9 mouse cellular contexts compared by ENCODE assay signal in the genomic region with DNA sequence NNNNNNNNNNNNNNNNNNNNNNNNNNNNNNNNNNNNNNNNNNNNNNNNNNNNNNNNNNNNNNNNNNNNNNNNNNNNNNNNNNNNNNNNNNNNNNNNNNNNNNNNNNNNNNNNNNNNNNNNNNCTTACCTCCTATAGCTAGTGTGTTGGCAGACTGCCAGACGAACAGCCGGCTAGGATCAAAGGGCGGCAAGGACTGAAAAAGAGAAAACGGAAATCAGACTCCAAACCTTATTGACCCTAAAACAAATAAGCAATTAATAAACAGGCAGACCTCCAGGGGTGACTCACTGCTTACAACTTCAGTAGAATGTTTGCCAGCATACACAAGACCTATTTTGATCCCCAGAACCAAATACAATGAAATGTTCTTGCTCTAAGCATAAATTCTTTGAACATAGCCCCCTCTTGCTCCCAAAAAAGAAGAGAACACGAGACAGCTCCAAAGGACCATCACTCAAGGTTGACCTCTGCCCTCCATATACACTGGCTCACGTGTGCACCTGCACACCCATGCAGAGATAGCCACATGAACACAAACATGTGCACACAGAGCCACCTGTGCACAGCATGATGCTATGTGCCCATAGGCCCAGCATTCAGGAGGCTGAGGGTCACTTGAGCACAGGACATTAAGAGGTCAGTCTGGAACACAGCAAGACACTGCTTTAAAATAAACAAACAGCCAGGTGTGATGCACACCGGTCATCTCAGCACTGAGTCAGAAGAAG. TPM values are rescaled to one million over a fixed set of nuclear protein-coding genes. Genes with fewer than 3 reads are reported as not detected.
DNase-seq lines count a peak whose midpoint lies in the region; ATAC-seq lines count a peak whose summit lies in the region.
"Had no signal": no experiment of that assay in that cellular context is flagged by ENCODE, and none has a peak within 500 bp of the region (broad histone marks: within the 10 kb centered on the region; RNA-seq: fewer than 3 reads in every experiment).

No protein-coding gene starts in this region.

- DNase-seq in embryonic facial prominence, embryonic 14.5 days (ENCODE audit: low spot score) = peak; percentile 39
- no peak for DNase-seq in embryonic facial prominence, embryonic 10.5 days (ENCODE audit: low spot score)
- peak; percentile 48 for DNase-seq in ZHBTc4 (ENCODE audit: low read depth, low spot score)
- peak; percentile 20 for DNase-seq in kidney, adult 9 months

- no peaks in the 10 kb centered on the region for H3K4me1 ChIP-seq in embryonic facial prominence, embryonic 14.5 days (ENCODE audit: control insufficient read depth, insufficient read depth, low read length)
- no peaks in the 10 kb centered on the region for H3K4me1 ChIP-seq in embryonic facial prominence, embryonic 10.5 days
- H3K4me1 ChIP-seq in liver, embryonic 16.5 days (ENCODE audit: control insufficient read depth, low read depth, low read length) = no peaks in the 10 kb centered on the region; the same call in 1 of the 2 replicates
- H3K4me1 ChIP-seq in forebrain, embryonic 13.5 days = peaks cover 4% of the 10 kb centered on the region; the same call in 1 of the 2 replicates
- H3K4me1 ChIP-seq in neural tube, embryonic 15.5 days = no peaks in the 10 kb centered on the region
- H3K4me1 ChIP-seq: neural tube, embryonic 13.5 days had no signal

- H3K27ac ChIP-seq in embryonic facial prominence, embryonic 14.5 days (replicated peaks; ENCODE audit: low read depth, low read length) = no peak overlapping the region
- no peak overlapping the region for H3K27ac ChIP-seq in embryonic facial prominence, embryonic 10.5 days (replicated peaks)
- peak overlapping the region; percentile 42; the same call in 1 of the 2 replicates for H3K27ac ChIP-seq in liver, embryonic 16.5 days (ENCODE audit: low read length)
- no peak overlapping the region for H3K27ac ChIP-seq in forebrain, embryonic 13.5 days
- H3K27ac ChIP-seq in neural tube, embryonic 15.5 days (replicated peaks) = no peak overlapping the region
- H3K27ac ChIP-seq: neural tube, embryonic 13.5 days had no signal

- H3K27me3 ChIP-seq in embryonic facial prominence, embryonic 14.5 days (replicated peaks; ENCODE audit: control insufficient read depth, insufficient read depth, low read length) = no peaks in the 10 kb centered on the region
- no peaks in the 10 kb centered on the region for H3K27me3 ChIP-seq in embryonic facial prominence, embryonic 10.5 days (replicated peaks; ENCODE audit: low read depth, poor library complexity, severe bottlenecking)
- H3K27me3 ChIP-seq in liver, embryonic 16.5 days (ENCODE audit: control insufficient read depth, insufficient read depth, low read depth, low read length) = no peaks in the 10 kb centered on the region
- H3K27me3 ChIP-seq in forebrain, embryonic 13.5 days = no peaks in the 10 kb centered on the region
- H3K27me3 ChIP-seq in neural tube, embryonic 15.5 days (replicated peaks) = no peaks in the 10 kb centered on the region
- H3K27me3 ChIP-seq: neural tube, embryonic 13.5 days had no signal

- H3K9ac ChIP-seq in embryonic facial prominence, embryonic 14.5 days (ENCODE audit: low read depth, low read length) = no peak overlapping the region
- H3K9ac ChIP-seq in liver, embryonic 16.5 days (ENCODE audit: low read depth, low read length) = no peak overlapping the region
- no peak overlapping the region for H3K9ac ChIP-seq in forebrain, embryonic 13.5 days
- H3K9ac ChIP-seq in neural tube, embryonic 15.5 days (replicated peaks) = no peak overlapping the region
- H3K9ac ChIP-seq: neural tube, embryonic 13.5 days had no signal

- no peak for ATAC-seq in embryonic facial prominence, embryonic 14.5 days (ENCODE audit: low read depth)
- peak; percentile 74 for ATAC-seq in liver, embryonic 16.5 days (ENCODE audit: low read depth)
- no peak for ATAC-seq in forebrain, embryonic 13.5 days
- no peak for ATAC-seq in frontal cortex, adult (ENCODE audit: low TSS enrichment)
- no peak for ATAC-seq in neural tube, embryonic 15.5 days (ENCODE audit: low FRiP score)

- no peaks in the 10 kb centered on the region for H3K9me3 ChIP-seq in embryonic facial prominence, embryonic 14.5 days (ENCODE audit: control insufficient read depth, low read length)
- no peaks in the 10 kb centered on the region for H3K9me3 ChIP-seq in embryonic facial prominence, embryonic 10.5 days
- H3K9me3 ChIP-seq in liver, embryonic 16.5 days (replicated peaks; ENCODE audit: control insufficient read depth, low read length) = no peaks in the 10 kb centered on the region
- no peaks in the 10 kb centered on the region for H3K9me3 ChIP-seq in forebrain, embryonic 13.5 days (replicated peaks)
- no peaks in the 10 kb centered on the region for H3K9me3 ChIP-seq in neural tube, embryonic 15.5 days (replicated peaks)
- H3K9me3 ChIP-seq: neural tube, embryonic 13.5 days had no signal

- no peak overlapping the region for H3K4me3 ChIP-seq in embryonic facial prominence, embryonic 14.5 days (ENCODE audit: low read depth, low read length)
- no peak overlapping the region for H3K4me3 ChIP-seq in embryonic facial prominence, embryonic 10.5 days
- H3K4me3 ChIP-seq in liver, embryonic 16.5 days (ENCODE audit: low read depth, low read length) = no peak overlapping the region
- H3K4me3 ChIP-seq in forebrain, embryonic 13.5 days = no peak overlapping the region
- H3K4me3 ChIP-seq in neural tube, embryonic 15.5 days (replicated peaks) = no peak overlapping the region
- H3K4me3 ChIP-seq: neural tube, embryonic 13.5 days had no signal

- peaks cover 76% of the 10 kb centered on the region for H3K36me3 ChIP-seq in embryonic facial prominence, embryonic 14.5 days (ENCODE audit: control insufficient read depth, insufficient read depth, low read length)
- peaks cover 84% of the 10 kb centered on the region for H3K36me3 ChIP-seq in embryonic facial prominence, embryonic 10.5 days (replicated peaks)
- H3K36me3 ChIP-seq in liver, embryonic 16.5 days (ENCODE audit: control insufficient read depth, insufficient read depth) = peaks cover 12% of the 10 kb centered on the region
- H3K36me3 ChIP-seq in forebrain, embryonic 13.5 days (ENCODE audit: poor library complexity, severe bottlenecking) = peaks cover 72% of the 10 kb centered on the region
- peaks cover 75% of the 10 kb centered on the region for H3K36me3 ChIP-seq in neural tube, embryonic 15.5 days

- no peak overlapping the region for H3K4me2 ChIP-seq in embryonic facial prominence, embryonic 14.5 days (ENCODE audit: low read depth, low read length)
- H3K4me2 ChIP-seq in liver, embryonic 16.5 days (ENCODE audit: low read depth, low read length) = no peak overlapping the region
- no peak overlapping the region for H3K4me2 ChIP-seq in forebrain, embryonic 13.5 days
- H3K4me2 ChIP-seq in neural tube, embryonic 15.5 days = no peak overlapping the region
- H3K4me2 ChIP-seq: neural tube, embryonic 13.5 days had no signal

- WGBS in embryonic facial prominence, embryonic 14.5 days = 56% methylated on average over 7 of the region's 7 CpGs
- 81% methylated on average over 7 of the region's 7 CpGs for WGBS in embryonic facial prominence, embryonic 10.5 days
- 60% methylated on average over 7 of the region's 7 CpGs for WGBS in liver, embryonic 16.5 days (ENCODE audit: insufficient replicate concordance)
- 42% methylated on average over 7 of the region's 7 CpGs for WGBS in forebrain, embryonic 13.5 days
- WGBS in neural tube, embryonic 15.5 days = 46% methylated on average over 7 of the region's 7 CpGs

RNA-seq across cellular contexts. Expression of gene Spg11, which starts 36.3 kb away (rescaled TPM):
- 9.3 and 9.8 TPM in 2 replicates for polyA plus RNA-seq in embryonic facial prominence, embryonic 14.5 days (2014; fragmentation: Nextera tagmentation; extraction: Ambion mirVana)
- polyA plus RNA-seq in embryonic facial prominence, embryonic 10.5 days (2016; fragmentation: Nextera tagmentation; extraction: Ambion mirVana) = 10.9 TPM in 2 replicates
- polyA plus RNA-seq in liver, embryonic 16.5 days (2015; fragmentation: Nextera tagmentation; extraction: Ambion mirVana) = 3.2 and 3.5 TPM in 2 replicates
- 8.5 and 10.5 TPM in 2 replicates for polyA plus RNA-seq in forebrain, embryonic 13.5 days (2015; fragmentation: Nextera tagmentation; extraction: Ambion mirVana)
- 5.8 and 6.6 TPM in 2 replicates for polyA plus RNA-seq in neural tube, embryonic 15.5 days (2015; fragmentation: Nextera tagmentation; extraction: Ambion mirVana)

RNA-seq across cellular contexts. Expression of gene Eif3j1, which starts 53.5 kb away (rescaled TPM):
- polyA plus RNA-seq in embryonic facial prominence, embryonic 14.5 days (2014; fragmentation: Nextera tagmentation; extraction: Ambion mirVana) = 10.9 and 13.1 TPM in 2 replicates
- 13.0 and 13.5 TPM in 2 replicates for polyA plus RNA-seq in embryonic facial prominence, embryonic 10.5 days (2016; fragmentation: Nextera tagmentation; extraction: Ambion mirVana)
- 7.4 and 7.8 TPM in 2 replicates for polyA plus RNA-seq in liver, embryonic 16.5 days (2015; fragmentation: Nextera tagmentation; extraction: Ambion mirVana)
- 12.4 and 12.5 TPM in 2 replicates for polyA plus RNA-seq in forebrain, embryonic 13.5 days (2015; fragmentation: Nextera tagmentation; extraction: Ambion mirVana)
- 11.1 and 12.3 TPM in 2 replicates for polyA plus RNA-seq in neural tube, embryonic 15.5 days (2015; fragmentation: Nextera tagmentation; extraction: Ambion mirVana)
